Mouse (Mus musculus) testis, adult 2 months (tissue): ENCODE measurements around the gene Mafb.

Experiments
- CTCF ChIP-seq: fragments of 200-500 bp; IDR thresholded peaks from 2 replicates; pipeline ENCODE4 v1.5.1; 2012; ENCODE audit warnings: low read depth, mild to moderate bottlenecking, inconsistent platforms, low read length, moderate library complexity; ENCODE audit not compliant: control insufficient read depth, insufficient read depth, insufficient replicate concordance
- POLR2A ChIP-seq: fragments of 200-500 bp; IDR thresholded peaks from 2 replicates; pipeline ENCODE4 v1.6.1; 2012; ENCODE audit warnings: low read depth, mild to moderate bottlenecking, inconsistent platforms, low read length, moderate library complexity; ENCODE audit not compliant: control insufficient read depth

GRCm38 (mm10) chr2:160365107-160365911 lies 1.6 kb downstream of the Mafb start:
- TF ChIP-seq POLR2A (no peak), CTCF (no peak)
